Mouse (Mus musculus) urinary bladder, postnatal 25 days (tissue): ENCODE measurements around the gene Cox20.
"Not testable (repeated sequence)": the region's sequence is repeated elsewhere in the genome, so short reads cannot be mapped to it uniquely, and the experiment has no call there.

Experiments used
- DNase-seq: peaks from one replicate; pipeline ENCODE4 v3.0.0; 2022; ENCODE audit warnings: low spot score

Cox20 gene

DNA sequence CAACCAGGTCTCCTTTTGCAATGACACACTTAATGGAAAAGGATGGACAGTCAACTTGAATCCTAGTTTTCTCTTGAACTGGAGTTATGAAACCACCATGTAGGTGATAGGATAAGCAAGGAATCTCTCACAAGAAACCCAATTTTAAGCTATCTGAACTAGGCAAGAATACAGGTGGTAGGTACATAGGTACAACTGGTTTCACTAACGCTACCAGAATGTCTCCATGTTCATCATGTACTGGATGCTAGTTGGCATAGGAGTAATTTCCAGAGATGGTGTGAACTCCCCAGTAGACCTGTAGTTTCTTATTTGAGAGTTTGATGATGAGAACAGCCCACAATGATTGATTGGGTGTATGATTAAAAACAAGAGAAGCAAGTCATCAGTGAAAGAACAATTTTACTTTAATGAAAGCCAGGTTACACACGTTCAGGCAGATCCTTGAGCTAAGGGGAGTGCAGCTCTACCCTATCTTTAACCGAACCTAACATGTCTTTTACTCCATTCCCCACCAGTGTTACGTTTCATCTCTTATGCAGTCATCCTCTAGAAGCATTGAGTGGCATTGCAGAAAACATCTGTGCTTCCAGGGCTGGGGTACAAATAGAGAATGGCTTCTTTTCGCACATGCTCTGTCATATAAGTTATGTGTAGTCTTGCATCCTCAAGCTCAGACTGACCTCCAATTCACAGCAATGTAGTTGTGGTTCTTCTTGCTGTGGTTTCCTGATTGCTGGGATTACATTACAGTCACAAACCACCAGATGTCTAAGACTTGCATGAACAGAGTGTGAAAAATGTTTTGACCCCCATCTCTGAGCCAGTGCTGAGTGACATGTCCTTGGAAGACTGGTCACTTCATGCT lies 2.0 kb downstream of the Cox20 start:
- no peak for DNase-seq

- DNase-seq: no peak
Measured at GRCm38 (mm10) chr1:178321730-178322357, 2.9 kb downstream of the Cox20 start.

- DNase-seq: no peak
Measured at GRCm38 (mm10) chr1:178323235-178323634, 4.3 kb downstream of the Cox20 start.

GRCm38 (mm10) chr1:178324568-178324967 lies 5.6 kb downstream of the Cox20 start:
- DNase-seq: no peak

GRCm38 (mm10) chr1:178326357-178326756 lies 7.4 kb downstream of the Cox20 start:
- no peak for DNase-seq

DNA sequence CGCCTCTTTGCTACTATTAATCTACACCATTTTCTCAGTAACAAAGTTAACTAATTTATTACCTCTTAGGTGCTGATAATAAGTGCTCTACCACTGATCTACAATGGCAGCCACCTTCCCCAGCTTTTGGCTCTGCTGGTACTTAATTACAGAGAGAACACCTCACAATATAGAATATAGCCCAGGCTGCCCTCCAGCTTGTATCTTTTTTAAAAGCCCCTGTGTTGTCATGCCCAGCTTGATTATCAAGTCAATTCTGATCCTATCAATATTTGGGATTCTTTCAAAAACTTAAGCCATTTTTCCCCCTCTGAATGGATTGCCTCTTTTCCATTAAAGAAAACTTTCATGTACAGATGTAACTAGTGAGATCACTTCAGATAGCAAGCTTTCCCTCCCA lies 8.0 kb downstream of the Cox20 start:
- no peak for DNase-seq

GRCm38 (mm10) chr1:178329017-178329416 lies 10.1 kb downstream of the Cox20 start:
- no peak for DNase-seq

DNA sequence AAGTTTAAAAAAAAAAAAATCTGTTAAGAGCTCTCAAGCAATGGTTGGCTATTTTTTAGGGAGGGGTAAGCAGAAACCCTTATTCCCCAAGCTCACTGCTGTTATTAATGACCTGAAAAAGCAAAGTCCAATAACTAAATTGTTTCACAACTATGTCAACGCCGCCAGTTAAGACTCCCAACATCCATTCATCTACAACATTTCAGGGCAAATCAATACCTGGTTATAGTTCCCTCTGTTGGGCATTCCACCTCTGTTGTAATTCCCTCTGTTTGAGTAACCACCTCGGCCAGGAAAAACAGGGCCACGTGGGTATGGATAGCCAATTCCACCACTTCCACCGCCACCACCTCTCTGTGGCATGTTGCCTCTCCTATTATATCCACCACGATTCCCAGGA lies 11.0 kb downstream of the Cox20 start:
- no peak for DNase-seq

- no peak for DNase-seq
Measured at GRCm38 (mm10) chr1:178335860-178336261, 16.9 kb downstream of the Cox20 start.

- DNase-seq: peak; percentile 95
Measured at GRCm38 (mm10) chr1:178336289-178336775, 17.4 kb downstream of the Cox20 start.

DNA sequence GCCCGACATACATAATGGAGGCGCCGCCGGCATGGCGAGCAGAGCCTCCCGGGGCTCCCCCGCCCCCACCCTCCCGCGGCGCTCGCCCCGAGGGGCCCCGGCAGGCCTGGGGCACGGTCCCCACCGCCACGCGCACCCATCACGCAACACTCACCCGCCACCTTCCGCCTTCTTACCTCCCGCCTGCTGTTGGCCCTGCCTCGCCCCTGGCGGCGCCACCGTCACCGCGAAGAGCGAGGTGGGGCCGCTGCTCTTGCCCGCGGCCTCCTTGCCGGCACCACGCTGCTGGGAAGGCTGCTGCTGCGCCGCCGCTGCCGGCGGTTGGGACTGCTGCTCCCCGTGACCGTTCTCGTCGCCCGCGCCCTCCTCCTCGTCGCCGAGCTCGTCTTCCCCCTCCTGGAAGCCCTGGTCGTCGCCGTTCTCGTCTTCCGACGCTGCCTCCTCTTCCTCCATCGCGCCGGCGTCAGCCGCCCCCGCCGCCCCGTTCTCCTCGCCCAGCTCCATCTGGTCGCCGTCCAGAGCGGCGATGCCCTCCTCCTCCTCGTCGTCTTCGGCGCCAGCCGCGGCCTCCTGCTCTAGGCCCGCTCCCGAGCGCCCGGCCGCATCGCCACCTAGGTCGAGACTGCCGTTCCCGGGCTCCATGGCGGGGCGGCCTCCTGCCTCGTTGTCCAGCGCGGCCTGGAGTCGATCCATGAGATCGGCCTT lies 18.0 kb downstream of the Cox20 start:
- no peak for DNase-seq

DNA sequence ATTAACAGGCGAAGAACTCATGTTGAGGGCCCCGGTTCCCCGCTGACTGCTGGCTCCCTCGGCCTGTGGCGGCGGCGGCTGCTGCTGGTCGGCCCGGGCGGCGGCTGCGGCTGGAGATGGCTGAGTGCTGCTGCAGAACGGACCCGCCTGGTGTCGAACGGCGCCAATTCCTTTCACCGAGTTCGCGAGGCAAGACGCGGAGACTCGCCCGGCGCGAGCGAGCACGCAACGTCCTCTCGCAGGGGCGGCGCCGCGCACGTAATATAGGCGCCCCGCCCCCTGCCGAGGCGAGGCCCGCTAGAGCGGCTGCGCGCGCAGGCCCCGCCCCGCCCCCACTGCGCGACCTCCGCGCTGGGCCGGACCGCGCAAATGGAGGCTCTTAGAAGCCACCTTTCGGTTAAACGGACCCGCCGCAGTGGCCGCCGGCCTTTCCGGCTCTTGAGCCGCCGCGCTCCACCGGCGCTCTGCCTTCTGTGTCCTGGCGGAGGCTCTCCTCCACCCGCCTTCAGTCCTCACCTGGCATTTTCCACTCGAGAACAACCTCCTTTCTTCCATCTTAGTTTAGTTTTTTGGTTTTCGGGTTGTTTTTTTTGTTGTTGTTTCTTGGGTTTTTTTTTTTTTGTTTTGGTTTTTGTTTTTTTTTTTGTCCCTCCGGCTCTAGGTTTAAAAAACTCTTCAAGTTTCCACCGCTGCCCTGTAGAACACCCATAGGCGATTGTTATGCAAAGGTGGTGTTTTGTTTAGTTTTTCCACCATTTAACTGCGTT lies 18.8 kb downstream of the Cox20 start, which contains the start of gene Hnrnpu:
TSS of gene Hnrnpu (minus strand) at position 247 of the 767 bp plus-strand sequence.
- peak; percentile 97 for DNase-seq

- DNase-seq: peak; percentile 38
Measured at GRCm38 (mm10) chr1:178338318-178338641, 19.4 kb downstream of the Cox20 start.

GRCm38 (mm10) chr1:178340213-178340612 lies 21.3 kb downstream of the Cox20 start:
- DNase-seq: no peak

DNA sequence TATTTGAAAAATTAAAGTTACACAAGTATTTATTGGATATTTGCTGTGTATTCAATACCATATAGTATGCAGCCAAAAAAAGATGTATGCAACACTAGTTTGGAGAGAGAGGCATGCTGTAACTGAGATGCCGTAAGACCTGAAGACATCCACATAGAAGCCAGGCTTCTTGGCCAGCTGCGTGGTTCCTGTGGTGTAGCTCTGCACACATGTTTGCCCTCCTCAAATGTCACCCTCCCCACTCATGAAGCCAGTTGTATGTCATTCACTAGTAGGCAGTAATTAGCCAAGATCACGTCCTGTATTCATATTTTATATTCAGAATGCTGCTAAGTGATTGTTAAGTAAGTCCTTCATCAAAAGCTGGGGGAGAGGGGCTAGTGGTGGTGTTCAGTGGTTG lies 22.5 kb downstream of the Cox20 start:
- no peak for DNase-seq

- DNase-seq: no peak
Measured at GRCm38 (mm10) chr1:178342063-178342462, 23.1 kb downstream of the Cox20 start.

DNA sequence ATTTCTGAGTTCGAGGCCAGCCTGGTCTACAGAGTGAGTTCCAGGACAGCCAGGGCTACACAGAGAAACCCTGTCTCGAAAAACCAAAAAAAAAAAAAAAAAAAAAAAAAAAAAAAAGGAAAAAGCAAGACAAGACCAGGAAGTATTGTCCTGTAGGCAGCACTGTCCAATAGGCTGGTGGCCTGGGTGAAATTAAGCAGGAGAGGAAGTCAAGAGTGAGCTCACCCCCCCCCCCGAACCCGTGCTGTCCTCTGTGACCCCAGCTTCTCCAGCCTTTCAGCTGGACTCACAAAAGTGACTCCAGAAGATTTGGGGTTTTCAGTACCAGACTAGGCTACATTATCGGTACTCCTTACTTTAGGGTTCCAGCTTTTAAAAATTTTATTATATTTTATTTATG lies 23.7 kb downstream of the Cox20 start:
- DNase-seq: no peak

DNA sequence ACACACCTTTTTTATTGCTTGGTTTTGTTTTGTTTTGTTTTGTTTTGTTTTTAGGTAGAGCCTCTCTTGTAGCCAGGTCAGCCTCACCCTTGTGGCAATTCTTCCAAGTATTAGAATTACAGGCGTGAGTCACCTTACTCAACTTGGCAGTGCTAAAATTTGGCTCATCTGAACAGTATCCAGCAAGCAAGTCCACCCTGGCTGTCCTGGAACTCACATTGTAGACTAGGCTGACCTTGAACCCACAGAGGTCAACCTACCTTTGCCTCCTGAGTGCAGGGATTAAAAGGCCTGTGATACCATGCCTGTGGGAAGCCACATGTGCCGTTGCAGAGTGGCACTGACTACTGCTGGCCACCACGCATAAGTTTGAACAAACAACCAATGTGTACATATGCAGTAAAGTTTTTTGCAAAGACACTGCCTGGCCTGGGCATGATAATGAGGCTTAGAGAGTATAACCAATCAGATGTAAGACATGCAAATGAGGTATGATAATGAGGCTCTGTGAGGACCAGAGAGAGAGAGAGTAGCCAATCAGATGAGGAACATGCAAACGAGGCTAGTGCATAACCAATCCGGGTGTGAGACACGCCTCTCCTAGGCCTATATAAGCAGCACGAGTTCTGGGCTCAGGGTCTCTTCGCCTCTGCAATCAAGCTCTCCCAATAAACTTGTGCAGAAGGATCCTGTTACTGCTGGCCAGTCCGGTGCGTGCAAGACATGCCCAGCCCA lies 25.3 kb downstream of the Cox20 start:
- not testable (repeated sequence) for DNase-seq

DNA sequence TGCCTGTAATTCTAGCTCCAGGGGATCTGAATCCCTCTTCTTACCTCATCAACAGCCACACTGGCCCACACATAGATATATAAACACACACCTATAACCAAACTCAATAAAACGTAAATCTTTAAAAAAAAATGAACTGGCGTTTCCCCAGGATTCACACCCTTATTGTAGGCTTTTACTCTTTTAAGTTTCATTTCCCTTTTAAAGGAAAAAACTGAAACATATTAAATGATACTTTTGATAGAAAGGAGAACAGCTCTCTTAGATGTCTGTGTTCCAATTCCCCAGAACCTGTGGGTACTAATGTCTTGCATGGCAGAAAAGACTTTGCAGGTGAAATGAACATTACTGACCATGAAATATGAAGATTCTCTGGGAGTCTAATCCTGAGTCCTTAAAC lies 31.9 kb downstream of the Cox20 start:
- no peak for DNase-seq

- DNase-seq: no peak
Measured at GRCm38 (mm10) chr1:178351643-178352042, 32.7 kb downstream of the Cox20 start.

DNA sequence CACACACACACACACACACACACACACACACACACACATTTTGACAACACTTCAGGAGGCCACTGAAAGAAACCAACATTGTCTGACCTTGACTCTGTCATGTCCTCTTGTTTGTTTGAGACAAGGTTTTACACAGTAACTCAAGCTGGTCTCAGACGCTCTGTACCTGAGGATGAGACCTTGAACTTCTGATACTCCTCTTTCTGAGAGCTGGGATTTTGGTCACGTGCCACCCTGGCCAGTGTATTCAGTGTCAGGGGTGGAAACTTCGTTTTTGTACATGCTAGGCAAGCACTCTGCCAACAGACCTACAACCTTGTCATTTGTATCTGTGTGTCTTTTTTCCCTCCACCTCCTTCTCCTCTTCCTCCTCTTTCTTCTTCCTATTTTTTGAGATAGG lies 35.6 kb downstream of the Cox20 start:
- no peak for DNase-seq
